Mouse (Mus musculus) retina, postnatal 7 days (tissue): Measurements from ENCODE around the gene Ppp2r2c.

Source experiments
- DNase-seq: peaks from one replicate; pipeline ENCODE4 v3.0.0-alpha.2; 2012; ENCODE audit warnings: low read depth, low spot score

Gene Ppp2r2c

GRCm38 (mm10) chr5:36868266-36869090 is at the start of gene Ppp2r2c:
Gene Ppp2r2c, plus strand, starts transcription at chr5:36868513.
- no peak for DNase-seq

GRCm38 (mm10) chr5:36819742-36820141 is 48.6 kb upstream of the Ppp2r2c start:
- DNase-seq, result no peak

- DNase-seq, result peak; percentile 34
These were observed 48.2 kb upstream of the Ppp2r2c start for GRCm38 (mm10) chr5:36820142-36820541.

GRCm38 (mm10) chr5:36822907-36823306 is 45.4 kb upstream of the Ppp2r2c start:
- no peak for DNase-seq

GRCm38 (mm10) chr5:36829098-36829497 is 39.2 kb upstream of the Ppp2r2c start:
- DNase-seq, result no peak

- DNase-seq, result peak; percentile 83
These were observed 38.1 kb upstream of the Ppp2r2c start, which contains the start of gene Man2b2 for GRCm38 (mm10) chr5:36829913-36830879. Gene Man2b2, minus strand, starts transcription at chr5:36830653.

GRCm38 (mm10) chr5:36831272-36831671 is 37.0 kb upstream of the Ppp2r2c start:
- no peak for DNase-seq

- peak; percentile 57 for DNase-seq
These were observed 32.4 kb upstream of the Ppp2r2c start for GRCm38 (mm10) chr5:36835933-36836332.

GRCm38 (mm10) chr5:36839032-36839431 is 29.3 kb upstream of the Ppp2r2c start:
- DNase-seq, result no peak

GRCm38 (mm10) chr5:36839602-36840001 is 28.7 kb upstream of the Ppp2r2c start:
- no peak for DNase-seq

- no peak for DNase-seq
These were observed 28.2 kb upstream of the Ppp2r2c start for GRCm38 (mm10) chr5:36840092-36840491.

- no peak for DNase-seq
These were observed 26.6 kb upstream of the Ppp2r2c start for GRCm38 (mm10) chr5:36841701-36842100.

- no peak for DNase-seq
These were observed 23.8 kb upstream of the Ppp2r2c start for GRCm38 (mm10) chr5:36844490-36844889.

GRCm38 (mm10) chr5:36851572-36851971 is 16.7 kb upstream of the Ppp2r2c start:
- no peak for DNase-seq

GRCm38 (mm10) chr5:36855180-36855579 is 13.1 kb upstream of the Ppp2r2c start:
- DNase-seq, result no peak

- no peak for DNase-seq
These were observed 11.8 kb upstream of the Ppp2r2c start for GRCm38 (mm10) chr5:36856529-36856928.

GRCm38 (mm10) chr5:36857546-36857945 is 10.8 kb upstream of the Ppp2r2c start:
- no peak for DNase-seq

- no peak for DNase-seq
These were observed 7.2 kb upstream of the Ppp2r2c start for GRCm38 (mm10) chr5:36861084-36861483.

- DNase-seq, result no peak
These were observed 1.5 kb upstream of the Ppp2r2c start for GRCm38 (mm10) chr5:36866701-36867250.

- DNase-seq, result no peak
These were observed 752 bp upstream of the Ppp2r2c start for GRCm38 (mm10) chr5:36867561-36867960.

GRCm38 (mm10) chr5:36869186-36869577 is 869 bp downstream of the Ppp2r2c start:
- no peak for DNase-seq
